Mouse (Mus musculus): Measurements from ENCODE around the gene Gas2. TPM values are rescaled to one million over a fixed set of nuclear protein-coding genes. Genes with fewer than 3 reads are reported as not detected.

The Gas2 gene
- polyA plus RNA-seq, 1 experiment from 2014 or later = 34.0 TPM

- no peak for DNase-seq (ENCODE audit: low spot score)
- Histone ChIP-seq H3K27me3 (ENCODE audit: control insufficient read depth, insufficient read depth, low read length) (no peaks in the 10 kb centered on the region), H3K4me3 (ENCODE audit: low read depth, low read length) (no peak overlapping the region), H3K9ac (ENCODE audit: low read length) (no peak overlapping the region), H3K9me3 (ENCODE audit: control insufficient read depth, low read length) (no peaks in the 10 kb centered on the region), H3K4me1 (replicated peaks; ENCODE audit: control insufficient read depth, insufficient read depth, low read length) (no peaks in the 10 kb centered on the region), H3K27ac (ENCODE audit: low read depth, low read length) (no peak overlapping the region), H3K4me2 (ENCODE audit: low read depth, low read length, severe bottlenecking) (no peak overlapping the region), H3K36me3 (ENCODE audit: control insufficient read depth, insufficient read depth, low read length) (no peaks in the 10 kb centered on the region)
- ATAC-seq (replicated peaks; ENCODE audit: low FRiP score) = no peak
- 88% methylated on average over 4 of the region's 4 CpGs for WGBS
These were observed 105.8 kb downstream of the Gas2 start for GRCm38 (mm10) chr7:51967581-51967980.

GRCm38 (mm10) chr7:51969379-51969778, 107.6 kb downstream of the Gas2 start:
- no peaks in the 10 kb centered on the region for H3K36me3 ChIP-seq (ENCODE audit: control insufficient read depth, insufficient read depth, low read length)
- ATAC-seq (replicated peaks; ENCODE audit: low FRiP score) (no peak), DNase-seq (ENCODE audit: low spot score) (no peak)

GRCm38 (mm10) chr7:51972252-51972855, 110.5 kb downstream of the Gas2 start:
- Histone ChIP-seq H3K4me3 (ENCODE audit: low read depth, low read length) (no peak overlapping the region), H3K4me1 (replicated peaks; ENCODE audit: control insufficient read depth, insufficient read depth, low read length) (peaks cover 3% of the 10 kb centered on the region; the same call in 1 of the 2 replicates), H3K27ac (ENCODE audit: low read depth, low read length) (no peak overlapping the region), H3K9ac (ENCODE audit: low read length) (no peak overlapping the region), H3K4me2 (ENCODE audit: low read depth, low read length, severe bottlenecking) (no peak overlapping the region), H3K9me3 (ENCODE audit: control insufficient read depth, low read length) (no peaks in the 10 kb centered on the region), H3K36me3 (ENCODE audit: control insufficient read depth, insufficient read depth, low read length) (no peaks in the 10 kb centered on the region), H3K27me3 (ENCODE audit: control insufficient read depth, insufficient read depth, low read length) (no peaks in the 10 kb centered on the region)
- ATAC-seq (replicated peaks; ENCODE audit: low FRiP score) = peak; percentile 61; the same call in 1 of the 2 replicates
- peak; percentile 55 for DNase-seq (ENCODE audit: low spot score)
- WGBS = 36% methylated on average over 6 of the region's 6 CpGs

More at GRCm38 (mm10) chr7:51969379-51969778, 107.6 kb downstream of the Gas2 start:
- Histone ChIP-seq H3K4me1 (replicated peaks; ENCODE audit: control insufficient read depth, insufficient read depth, low read length) (no peaks in the 10 kb centered on the region), H3K27me3 (ENCODE audit: control insufficient read depth, insufficient read depth, low read length) (no peaks in the 10 kb centered on the region), H3K4me2 (ENCODE audit: low read depth, low read length, severe bottlenecking) (no peak overlapping the region), H3K9ac (ENCODE audit: low read length) (no peak overlapping the region), H3K9me3 (ENCODE audit: control insufficient read depth, low read length) (no peaks in the 10 kb centered on the region), H3K4me3 (ENCODE audit: low read depth, low read length) (no peak overlapping the region), H3K27ac (ENCODE audit: low read depth, low read length) (no peak overlapping the region)

DNA sequence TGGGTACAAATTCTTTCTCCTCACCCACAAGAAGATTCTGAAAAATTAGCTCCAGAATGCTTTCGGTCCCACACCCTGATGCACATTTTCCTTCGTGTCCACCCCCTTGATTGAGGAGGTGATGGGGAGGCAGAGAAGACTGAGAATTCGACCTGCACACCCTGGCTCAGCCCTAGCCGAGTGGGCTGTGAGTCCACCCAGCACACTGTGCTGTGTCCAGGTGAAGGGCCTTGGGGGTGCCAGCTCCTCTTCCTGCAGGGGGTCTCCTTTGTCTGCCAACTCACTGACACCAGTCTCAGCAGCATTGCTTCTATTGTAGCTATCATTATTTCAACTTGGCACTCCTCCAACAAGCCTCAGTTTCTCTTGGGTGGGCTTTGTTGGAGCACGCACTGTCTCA, 111.3 kb downstream of the Gas2 start:
- Histone ChIP-seq H3K27ac (ENCODE audit: low read depth, low read length) (no peak overlapping the region), H3K36me3 (ENCODE audit: control insufficient read depth, insufficient read depth, low read length) (no peaks in the 10 kb centered on the region), H3K4me3 (ENCODE audit: low read depth, low read length) (no peak overlapping the region), H3K9me3 (ENCODE audit: control insufficient read depth, low read length) (no peaks in the 10 kb centered on the region), H3K4me1 (replicated peaks; ENCODE audit: control insufficient read depth, insufficient read depth, low read length) (peaks cover 3% of the 10 kb centered on the region; the same call in 1 of the 2 replicates), H3K27me3 (ENCODE audit: control insufficient read depth, insufficient read depth, low read length) (no peaks in the 10 kb centered on the region), H3K9ac (ENCODE audit: low read length) (no peak overlapping the region), H3K4me2 (ENCODE audit: low read depth, low read length, severe bottlenecking) (no peak overlapping the region)
- 78% methylated on average over 5 of the region's 5 CpGs for WGBS
- DNase-seq (ENCODE audit: low spot score) (no peak), ATAC-seq (replicated peaks; ENCODE audit: low FRiP score) (0 out of 2 replicates have a peak, but pooled peaks have one; percentile 37)

GRCm38 (mm10) chr7:51973526-51973925, 111.7 kb downstream of the Gas2 start:
- WGBS = 82% methylated on average over 2 of the region's 2 CpGs
- DNase-seq (ENCODE audit: low spot score) (no peak), ATAC-seq (replicated peaks; ENCODE audit: low FRiP score) (no peak)
- Histone ChIP-seq H3K36me3 (ENCODE audit: control insufficient read depth, insufficient read depth, low read length) (no peaks in the 10 kb centered on the region), H3K9ac (ENCODE audit: low read length) (no peak overlapping the region), H3K27me3 (ENCODE audit: control insufficient read depth, insufficient read depth, low read length) (no peaks in the 10 kb centered on the region), H3K4me1 (replicated peaks; ENCODE audit: control insufficient read depth, insufficient read depth, low read length) (peaks cover 3% of the 10 kb centered on the region; the same call in 1 of the 2 replicates), H3K27ac (ENCODE audit: low read depth, low read length) (no peak overlapping the region), H3K9me3 (ENCODE audit: control insufficient read depth, low read length) (no peaks in the 10 kb centered on the region), H3K4me3 (ENCODE audit: low read depth, low read length) (no peak overlapping the region), H3K4me2 (ENCODE audit: low read depth, low read length, severe bottlenecking) (no peak overlapping the region)

DNA sequence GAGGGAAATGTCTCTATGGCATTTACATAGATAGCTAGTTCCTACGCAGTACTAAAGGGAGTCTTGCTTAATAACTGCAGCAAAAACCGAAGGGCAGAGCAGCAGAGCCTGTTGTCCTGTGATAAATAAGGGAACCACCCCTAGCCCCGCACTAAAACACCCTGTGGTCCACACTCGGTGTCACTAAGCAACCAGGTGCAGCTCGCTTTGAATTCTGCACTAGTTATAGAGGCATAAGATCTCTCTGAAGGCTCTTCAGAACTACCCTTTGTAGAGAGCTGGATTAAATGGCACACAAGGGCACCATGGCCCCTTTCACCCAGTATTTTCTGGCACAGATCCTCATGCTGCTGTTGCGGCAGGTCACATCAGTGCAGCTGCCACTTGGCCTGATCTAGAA, 113.4 kb downstream of the Gas2 start:
- H3K9me3 ChIP-seq (ENCODE audit: control insufficient read depth, low read length) = no peaks in the 10 kb centered on the region
- WGBS = 54% methylated on average over 6 of the region's 6 CpGs
- H3K4me2 ChIP-seq (ENCODE audit: low read depth, low read length, severe bottlenecking) = no peak overlapping the region
- ATAC-seq (replicated peaks; ENCODE audit: low FRiP score) (no peak), DNase-seq (ENCODE audit: low spot score) (no peak)
- peaks cover 3% of the 10 kb centered on the region; the same call in 1 of the 2 replicates for H3K4me1 ChIP-seq (replicated peaks; ENCODE audit: control insufficient read depth, insufficient read depth, low read length)
- no peak overlapping the region for H3K4me3 ChIP-seq (ENCODE audit: low read depth, low read length)
- no peak overlapping the region for H3K9ac ChIP-seq (ENCODE audit: low read length)
- H3K36me3 ChIP-seq (ENCODE audit: control insufficient read depth, insufficient read depth, low read length) = no peaks in the 10 kb centered on the region
- H3K27me3 ChIP-seq (ENCODE audit: control insufficient read depth, insufficient read depth, low read length) = no peaks in the 10 kb centered on the region
- H3K27ac ChIP-seq (ENCODE audit: low read depth, low read length) = 0 out of 2 replicates have a peak overlapping the region, but pooled peaks have one; percentile 18

GRCm38 (mm10) chr7:51979271-51979670, 117.5 kb downstream of the Gas2 start:
- DNase-seq (ENCODE audit: low spot score) (no peak), ATAC-seq (replicated peaks; ENCODE audit: low FRiP score) (no peak)
- no peak overlapping the region for H3K9ac ChIP-seq (ENCODE audit: low read length)
- WGBS = 43% methylated on average over 5 of the region's 5 CpGs
- no peaks in the 10 kb centered on the region for H3K9me3 ChIP-seq (ENCODE audit: control insufficient read depth, low read length)
- no peaks in the 10 kb centered on the region for H3K27me3 ChIP-seq (ENCODE audit: control insufficient read depth, insufficient read depth, low read length)
- H3K4me1 ChIP-seq (replicated peaks; ENCODE audit: control insufficient read depth, insufficient read depth, low read length) = peaks cover 3% of the 10 kb centered on the region; the same call in 1 of the 2 replicates
- H3K4me2 ChIP-seq (ENCODE audit: low read depth, low read length, severe bottlenecking) = no peak overlapping the region
- H3K36me3 ChIP-seq (ENCODE audit: control insufficient read depth, insufficient read depth, low read length) = no peaks in the 10 kb centered on the region
- H3K4me3 ChIP-seq (ENCODE audit: low read depth, low read length) = no peak overlapping the region
- no peak overlapping the region for H3K27ac ChIP-seq (ENCODE audit: low read depth, low read length)

GRCm38 (mm10) chr7:51982303-51982702, 120.5 kb downstream of the Gas2 start:
- 26% methylated on average over 1 of the region's 1 CpGs for WGBS
- H3K36me3 ChIP-seq (ENCODE audit: control insufficient read depth, insufficient read depth, low read length) = no peaks in the 10 kb centered on the region

GRCm38 (mm10) chr7:51985763-51986162, 123.9 kb downstream of the Gas2 start:
- no peak for ATAC-seq (replicated peaks; ENCODE audit: low FRiP score)
- Histone ChIP-seq H3K36me3 (ENCODE audit: control insufficient read depth, insufficient read depth, low read length) (no peaks in the 10 kb centered on the region), H3K9me3 (ENCODE audit: control insufficient read depth, low read length) (no peaks in the 10 kb centered on the region), H3K9ac (ENCODE audit: low read length) (no peak overlapping the region), H3K4me3 (ENCODE audit: low read depth, low read length) (no peak overlapping the region), H3K27me3 (ENCODE audit: control insufficient read depth, insufficient read depth, low read length) (no peaks in the 10 kb centered on the region), H3K4me2 (ENCODE audit: low read depth, low read length, severe bottlenecking) (no peak overlapping the region), H3K27ac (ENCODE audit: low read depth, low read length) (no peak overlapping the region), H3K4me1 (replicated peaks; ENCODE audit: control insufficient read depth, insufficient read depth, low read length) (no peaks in the 10 kb centered on the region)
- no peak for DNase-seq (ENCODE audit: low spot score)
- 89% methylated on average over 6 of the region's 6 CpGs for whole genome bisulfite sequencing

More at GRCm38 (mm10) chr7:51982303-51982702, 120.5 kb downstream of the Gas2 start:
- Histone ChIP-seq H3K9me3 (ENCODE audit: control insufficient read depth, low read length) (no peaks in the 10 kb centered on the region), H3K4me1 (replicated peaks; ENCODE audit: control insufficient read depth, insufficient read depth, low read length) (no peaks in the 10 kb centered on the region), H3K9ac (ENCODE audit: low read length) (no peak overlapping the region), H3K4me2 (ENCODE audit: low read depth, low read length, severe bottlenecking) (no peak overlapping the region), H3K27ac (ENCODE audit: low read depth, low read length) (no peak overlapping the region), H3K27me3 (ENCODE audit: control insufficient read depth, insufficient read depth, low read length) (no peaks in the 10 kb centered on the region), H3K4me3 (ENCODE audit: low read depth, low read length) (no peak overlapping the region)
- no peak for DNase-seq (ENCODE audit: low spot score)
- ATAC-seq (replicated peaks; ENCODE audit: low FRiP score) = no peak

Measured in forebrain, embryonic 11.5 days (tissue).